Mouse (Mus musculus): ENCODE results near the gene Lrpprc.

- TF ChIP-seq CTCF (IDR thresholded peaks at IDR 0.05; ENCODE audit: low read depth, low read length): peak; percentile 8; the same call in 1 of the 2 replicates
- TF ChIP-seq POLR2A (IDR thresholded peaks at IDR 0.05; ENCODE audit: extremely low read depth, insufficient read depth, low read length): no peak
These were observed 5.4 kb downstream of the Lrpprc start for GRCm38 (mm10) chr17:84785176-84785575.

Data from liver, adult 2 months (tissue).